Mouse (Mus musculus) neural tube, embryonic 12.5 days (tissue): ENCODE measurements around the gene Adcy5. TPM values are rescaled to one million over a fixed set of nuclear protein-coding genes. Genes with fewer than 3 reads are reported as not detected.

Source experiments
- ATAC-seq: fragments of 200-750 bp; cut with Nextera tagmentation; 2 replicates; pipeline ENCODE4 v1.8.0; 2017; ENCODE audit warnings: low read depth, mild to moderate bottlenecking, moderate TSS enrichment, moderate library complexity; ENCODE audit not compliant: low FRiP score
- H3K27ac ChIP-seq: fragments of 300-500 bp; sonication (generic); 2 replicates; pipeline ENCODE4 v1.5.1; 2016
- H3K27me3 ChIP-seq: fragments of 300-500 bp; sonication (generic); replicated peaks from 2 replicates; pipeline ENCODE4 v1.6.1; 2016; ENCODE audit warnings: mild to moderate bottlenecking
- H3K36me3 ChIP-seq: fragments of 300-500 bp; sonication (generic); 2 replicates; pipeline ENCODE4 v1.6.1; 2016; ENCODE audit warnings: mild to moderate bottlenecking
- H3K4me1 ChIP-seq: fragments of 300-500 bp; sonication (generic); 2 replicates; pipeline ENCODE4 v1.6.1; 2016
- H3K4me2 ChIP-seq: fragments of 300-500 bp; sonication (generic); replicated peaks from 2 replicates; pipeline ENCODE4 v1.6.1; 2016; ENCODE audit warnings: mild to moderate bottlenecking
- H3K4me3 ChIP-seq: fragments of 300-500 bp; sonication (generic); 2 replicates; pipeline ENCODE4 v1.5.1; 2016
- H3K9ac ChIP-seq: fragments of 300-500 bp; sonication (generic); 2 replicates; pipeline ENCODE4 v1.6.1; 2016; ENCODE audit warnings: mild to moderate bottlenecking
- H3K9me3 ChIP-seq: fragments of 300-500 bp; sonication (generic); 2 replicates; pipeline ENCODE4 v1.6.1; 2016; ENCODE audit warnings: mild to moderate bottlenecking
- WGBS: fragments of 180-500 bp; shearing (Covaris S2); methylation state at CpG from one replicate; pipeline ENCODE4 v1.1.7; 2016; 5-methylcytosine and 5-hydroxymethylcytosine counted together
- polyA plus RNA-seq: library from polyadenylated mRNA; unstranded; fragments of >200 nt; fragmentation: Nextera tagmentation; extraction: Ambion mirVana; gene quantifications from 2 replicates; pipeline ENCODE4 v1.2.1, GENCODE M21; 2016

Gene Adcy5
- polyA plus RNA-seq, 1 experiment from 2014 or later, result 3.8 TPM

DNA sequence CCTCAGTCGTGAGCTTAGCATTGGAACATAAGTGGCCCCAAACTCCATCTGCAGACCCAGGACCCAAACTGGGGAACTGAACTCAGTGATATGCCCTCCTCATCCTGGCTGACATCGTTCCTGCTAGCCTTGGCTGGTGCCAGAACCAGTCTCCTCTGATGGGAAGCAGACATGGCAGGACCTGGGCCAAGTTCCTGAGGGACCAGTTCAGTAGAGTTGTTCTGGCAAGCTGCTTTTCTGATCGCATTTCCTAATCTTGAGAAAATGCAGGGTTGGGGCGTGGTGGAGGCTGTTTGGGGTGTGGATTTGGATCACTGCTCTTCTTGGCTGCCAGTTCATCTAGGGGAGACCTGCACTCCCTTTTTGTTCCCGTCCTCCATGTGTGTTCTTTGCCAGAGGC is 143.1 kb downstream of the Adcy5 start:
- H3K4me2 ChIP-seq, result no peak overlapping the region
- no peak for ATAC-seq
- no peaks in the 10 kb centered on the region for H3K9me3 ChIP-seq
- no peaks in the 10 kb centered on the region for H3K4me1 ChIP-seq
- H3K9ac ChIP-seq, result no peak overlapping the region
- 93% methylated on average over 5 of the region's 5 CpGs for WGBS
- H3K27ac ChIP-seq, result no peak overlapping the region
- H3K4me3 ChIP-seq, result no peak overlapping the region
- peaks cover 17% of the 10 kb centered on the region for H3K36me3 ChIP-seq
- H3K27me3 ChIP-seq, result no peaks in the 10 kb centered on the region

DNA sequence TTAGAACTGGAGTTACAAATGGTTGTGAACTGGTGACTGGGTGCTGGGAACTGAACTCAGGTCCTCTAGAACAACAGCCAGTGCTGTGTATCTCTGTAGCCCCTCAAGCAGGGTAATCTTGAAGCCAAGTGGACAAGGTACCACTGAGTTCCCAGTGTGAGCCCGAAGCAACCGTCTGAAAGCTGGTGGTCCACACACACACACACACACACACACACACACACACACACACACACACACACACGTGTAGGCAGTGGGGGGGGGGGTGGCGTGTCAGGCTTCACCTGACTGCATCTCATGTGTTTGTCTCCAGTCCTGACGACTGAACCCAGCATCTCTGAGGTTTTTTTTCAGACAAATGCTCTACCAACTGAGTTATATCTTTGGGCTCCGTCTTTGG is 145.5 kb downstream of the Adcy5 start:
- H3K4me2 ChIP-seq, result no peak overlapping the region
- WGBS, result 96% methylated on average over 6 of the region's 6 CpGs
- H3K36me3 ChIP-seq, result peaks cover 32% of the 10 kb centered on the region

DNA sequence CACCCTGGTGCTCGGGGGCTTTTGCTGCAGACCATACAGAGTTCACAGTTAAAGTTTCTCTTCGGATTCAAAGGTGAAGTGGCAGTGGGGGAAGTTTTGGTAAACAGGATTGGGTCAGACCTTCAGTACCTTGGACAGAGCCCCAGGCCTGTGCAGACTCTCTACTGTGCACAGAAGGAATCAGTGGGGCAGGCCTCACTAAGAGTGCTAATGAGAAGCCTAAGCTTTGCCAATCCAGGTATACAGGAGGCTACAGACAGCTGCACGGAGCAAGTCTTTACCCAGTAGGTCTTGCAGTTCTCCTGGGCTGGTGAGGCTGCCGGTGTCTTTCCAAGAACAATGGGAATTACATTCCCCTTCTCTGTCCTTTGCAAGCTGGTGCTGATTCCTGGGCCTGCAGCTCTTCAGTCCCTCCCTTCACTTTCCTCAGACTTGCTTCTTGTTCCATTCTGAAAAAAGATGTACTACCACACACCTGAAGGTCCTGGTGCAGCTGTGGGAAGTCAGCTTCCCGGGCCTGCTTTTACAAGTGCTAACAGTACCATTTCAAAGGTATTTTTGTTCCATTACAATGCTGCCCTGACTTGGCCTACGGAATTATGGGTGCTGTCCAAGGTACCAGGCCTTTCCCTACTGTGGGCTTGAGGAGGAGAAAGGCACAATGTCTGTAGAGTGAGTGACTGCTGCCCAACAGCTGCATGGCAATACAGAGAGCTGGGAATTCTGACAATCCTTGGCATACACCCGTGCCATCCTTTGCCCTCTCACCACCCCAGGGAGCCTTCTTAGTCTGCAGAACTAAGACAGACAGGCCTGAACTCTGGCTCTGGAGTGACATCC is 148.0 kb downstream of the Adcy5 start:
- H3K27ac ChIP-seq, result no peak overlapping the region
- H3K4me3 ChIP-seq, result no peak overlapping the region
- no peaks in the 10 kb centered on the region for H3K4me1 ChIP-seq
- peaks cover 35% of the 10 kb centered on the region for H3K36me3 ChIP-seq
- no peak overlapping the region for H3K9ac ChIP-seq
- no peaks in the 10 kb centered on the region for H3K9me3 ChIP-seq
- ATAC-seq, result no peak
- H3K27me3 ChIP-seq, result no peaks in the 10 kb centered on the region
- WGBS, result 57% methylated on average over 7 of the region's 7 CpGs
- H3K4me2 ChIP-seq, result no peak overlapping the region

More for the DNA sequence above, 145.5 kb downstream of the Adcy5 start:
- H3K27me3 ChIP-seq, result no peaks in the 10 kb centered on the region
- H3K27ac ChIP-seq, result no peak overlapping the region
- H3K9me3 ChIP-seq, result no peaks in the 10 kb centered on the region
- H3K4me1 ChIP-seq, result no peaks in the 10 kb centered on the region
- no peak overlapping the region for H3K9ac ChIP-seq
- H3K4me3 ChIP-seq, result no peak overlapping the region
- ATAC-seq, result no peak

DNA sequence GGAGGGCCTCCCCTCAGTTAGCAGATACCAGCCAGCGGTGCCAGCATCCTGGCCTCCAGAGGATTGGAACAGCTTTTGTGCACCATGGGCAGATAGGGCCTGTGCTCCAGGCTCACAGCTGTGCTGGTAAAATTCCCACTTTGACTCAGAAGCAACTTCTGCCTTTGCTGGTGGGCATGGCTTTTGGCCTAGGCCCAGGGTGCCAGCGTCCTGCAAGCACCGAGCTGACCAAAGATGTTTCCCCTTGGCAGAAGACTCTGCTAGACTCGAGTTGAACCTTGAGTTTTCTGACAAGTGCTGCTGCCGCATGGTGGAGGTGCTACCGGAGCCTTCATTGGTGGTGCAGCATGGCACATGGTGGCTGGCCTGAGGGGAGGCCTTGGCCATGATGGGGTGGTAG is 149.0 kb downstream of the Adcy5 start:
- Histone ChIP-seq H3K9ac (no peak overlapping the region), H3K27me3 (no peaks in the 10 kb centered on the region), H3K9me3 (no peaks in the 10 kb centered on the region), H3K4me2 (no peak overlapping the region), H3K4me1 (no peaks in the 10 kb centered on the region), H3K4me3 (no peak overlapping the region), H3K36me3 (peaks cover 35% of the 10 kb centered on the region), H3K27ac (no peak overlapping the region)
- WGBS, result 90% methylated on average over 6 of the region's 6 CpGs
- no peak for ATAC-seq

DNA sequence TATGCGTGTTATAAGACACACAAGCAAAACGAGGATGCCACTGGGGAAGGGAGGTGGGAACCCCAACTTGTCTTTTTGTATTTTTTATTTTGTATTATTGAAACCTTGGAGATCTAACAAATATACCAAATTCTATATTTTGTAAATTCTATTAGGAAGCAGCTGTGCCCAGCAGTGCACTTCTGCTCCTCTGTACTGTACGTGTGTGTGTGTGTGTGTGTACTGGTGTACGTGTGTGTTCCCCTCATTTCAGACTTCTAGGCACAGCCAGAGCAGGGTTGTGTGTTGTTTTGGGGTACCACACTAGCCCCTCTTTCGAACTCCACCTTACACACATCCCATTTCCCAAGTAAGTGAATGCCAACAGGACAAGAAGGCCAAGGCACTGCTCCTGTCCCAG is 149.7 kb downstream of the Adcy5 start:
- Histone ChIP-seq H3K36me3 (peaks cover 32% of the 10 kb centered on the region), H3K4me2 (no peak overlapping the region), H3K9ac (no peak overlapping the region), H3K4me3 (no peak overlapping the region), H3K4me1 (no peaks in the 10 kb centered on the region), H3K27me3 (no peaks in the 10 kb centered on the region), H3K9me3 (no peaks in the 10 kb centered on the region), H3K27ac (no peak overlapping the region)
- no peak for ATAC-seq
- WGBS, result 90% methylated on average over 5 of the region's 5 CpGs

DNA sequence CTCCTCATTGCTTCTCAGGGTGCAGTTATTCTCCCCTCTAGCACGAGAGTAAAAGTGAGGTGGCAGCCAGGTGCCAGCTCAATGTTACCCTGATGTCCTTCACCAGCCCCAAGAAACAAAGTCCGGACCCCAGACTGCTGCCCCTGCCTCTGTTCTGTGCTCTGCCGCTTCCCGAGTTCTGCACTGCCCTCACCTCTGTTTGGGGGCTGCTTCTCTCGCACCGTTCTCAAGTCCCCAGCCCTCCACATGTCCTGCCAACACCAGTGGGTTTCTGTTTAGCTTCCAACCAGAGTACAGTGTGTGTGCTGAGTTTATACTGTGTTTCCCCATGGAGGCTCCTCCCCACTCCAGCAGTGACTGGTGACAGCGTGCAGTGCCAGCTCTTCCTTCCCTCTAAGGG is 150.5 kb downstream of the Adcy5 start:
- Histone ChIP-seq H3K4me3 (no peak overlapping the region), H3K27ac (no peak overlapping the region), H3K9me3 (no peaks in the 10 kb centered on the region), H3K4me2 (no peak overlapping the region), H3K27me3 (no peaks in the 10 kb centered on the region), H3K4me1 (no peaks in the 10 kb centered on the region), H3K36me3 (peaks cover 25% of the 10 kb centered on the region), H3K9ac (no peak overlapping the region)
- WGBS, result 89% methylated on average over 7 of the region's 7 CpGs
- no peak for ATAC-seq

DNA sequence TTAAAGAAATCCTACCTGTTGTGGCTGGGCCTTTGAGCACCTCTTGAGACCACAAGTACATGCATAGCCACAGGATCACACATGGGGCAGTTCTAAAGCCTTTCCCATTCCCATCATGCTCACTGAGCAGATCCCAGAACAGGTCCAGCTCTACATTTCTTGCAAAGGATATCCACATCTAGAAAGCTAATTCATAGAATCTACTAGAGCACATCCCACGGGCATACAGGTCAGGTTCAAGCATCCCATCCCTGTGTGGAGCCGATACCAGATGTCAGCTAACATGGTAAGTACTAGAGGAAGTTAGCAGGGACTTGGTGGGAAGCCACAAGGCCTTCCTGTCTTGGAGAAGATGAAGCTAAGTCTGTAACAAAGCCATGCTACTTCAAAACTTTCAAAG is 152.0 kb downstream of the Adcy5 start:
- H3K4me2 ChIP-seq, result no peak overlapping the region
- ATAC-seq, result no peak
- no peak overlapping the region for H3K27ac ChIP-seq
- 86% methylated on average over 2 of the region's 2 CpGs for WGBS
- H3K9me3 ChIP-seq, result no peaks in the 10 kb centered on the region
- H3K27me3 ChIP-seq, result no peaks in the 10 kb centered on the region
- peaks cover 25% of the 10 kb centered on the region for H3K36me3 ChIP-seq
- no peak overlapping the region for H3K4me3 ChIP-seq
- H3K9ac ChIP-seq, result no peak overlapping the region
- H3K4me1 ChIP-seq, result no peaks in the 10 kb centered on the region

DNA sequence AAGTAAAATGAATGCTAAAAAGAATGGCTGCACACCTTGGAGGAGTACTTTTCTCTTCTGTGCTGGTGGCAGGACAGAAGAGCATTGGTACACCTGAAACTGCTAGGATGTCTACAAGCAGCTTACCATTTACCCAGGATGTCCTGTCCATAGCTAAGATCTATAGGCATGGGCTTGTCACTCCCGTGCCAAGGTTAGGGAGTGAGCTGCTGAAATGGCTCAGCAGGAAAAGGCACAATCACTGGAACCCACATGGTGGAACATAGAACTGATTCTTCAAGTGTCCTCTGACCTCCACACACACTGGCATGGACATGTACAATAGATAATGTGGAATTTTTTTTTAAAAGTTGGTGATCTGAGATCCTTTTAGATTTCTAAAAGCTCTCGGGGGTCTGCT is 152.7 kb downstream of the Adcy5 start:
- no peaks in the 10 kb centered on the region for H3K27me3 ChIP-seq
- no peak for ATAC-seq
- 73% methylated on average over 2 of the region's 2 CpGs for WGBS

DNA sequence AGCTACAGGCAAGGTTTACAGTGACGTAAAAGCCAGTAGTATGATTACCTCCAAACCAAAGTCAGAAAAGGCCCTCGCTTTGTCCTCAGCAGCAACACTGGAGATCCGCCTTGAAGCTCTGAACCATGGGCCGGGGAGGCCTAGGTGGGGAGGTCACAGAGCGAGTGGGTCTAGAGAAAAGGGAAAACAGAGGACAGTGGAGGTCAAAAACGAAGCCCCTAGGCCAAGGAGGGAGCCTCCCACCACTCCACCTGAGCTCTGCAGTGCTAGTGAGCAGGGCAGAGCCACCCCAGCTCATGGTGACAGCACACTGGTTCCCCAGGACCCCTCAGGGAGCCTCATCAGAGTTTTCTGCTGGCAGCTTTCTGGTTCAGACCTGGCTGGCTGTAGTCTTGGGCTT is 153.3 kb downstream of the Adcy5 start:
- Histone ChIP-seq H3K27me3 (no peaks in the 10 kb centered on the region), H3K27ac (no peak overlapping the region), H3K4me3 (no peak overlapping the region), H3K36me3 (peaks cover 19% of the 10 kb centered on the region), H3K9me3 (no peaks in the 10 kb centered on the region), H3K4me2 (no peak overlapping the region), H3K4me1 (no peaks in the 10 kb centered on the region), H3K9ac (no peak overlapping the region)
- no peak for ATAC-seq
- 86% methylated on average over 6 of the region's 6 CpGs for WGBS

More for the DNA sequence above, 152.7 kb downstream of the Adcy5 start:
- H3K27ac ChIP-seq, result no peak overlapping the region
- no peaks in the 10 kb centered on the region for H3K9me3 ChIP-seq
- H3K4me3 ChIP-seq, result no peak overlapping the region
- no peak overlapping the region for H3K9ac ChIP-seq
- H3K4me1 ChIP-seq, result no peaks in the 10 kb centered on the region
- H3K4me2 ChIP-seq, result no peak overlapping the region
- H3K36me3 ChIP-seq, result peaks cover 22% of the 10 kb centered on the region

DNA sequence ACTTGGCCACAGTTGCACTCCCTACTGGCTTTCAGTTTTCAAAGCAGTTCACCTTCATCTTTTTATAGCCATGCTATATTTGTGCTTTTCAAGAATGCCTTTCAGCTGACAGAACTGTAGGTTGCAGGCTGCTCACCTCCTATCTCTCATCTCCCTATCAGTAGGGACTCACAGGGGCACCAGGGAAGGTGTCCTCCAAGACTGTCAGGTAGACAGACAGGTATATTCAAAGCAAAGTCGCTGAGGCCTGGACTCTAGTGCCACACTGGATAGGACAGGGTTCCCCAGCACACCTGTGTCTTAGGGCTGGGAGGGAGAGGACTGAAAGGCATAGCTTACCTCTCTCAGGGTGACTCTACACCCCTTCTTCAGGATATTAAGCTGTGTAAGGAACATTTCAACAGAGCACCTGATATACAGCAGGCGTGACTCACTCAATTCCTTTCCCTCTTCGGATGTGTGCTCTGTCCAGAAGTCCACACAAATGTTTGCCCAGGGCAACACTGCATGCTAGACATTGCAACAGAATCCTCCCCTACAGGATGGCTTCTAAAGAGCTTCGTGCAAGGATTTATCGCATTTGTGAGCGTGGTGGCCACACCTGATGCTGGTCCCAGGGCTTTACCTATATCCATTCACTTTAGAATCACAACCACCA is 153.9 kb downstream of the Adcy5 start:
- no peak overlapping the region for H3K4me2 ChIP-seq
- H3K9me3 ChIP-seq, result no peaks in the 10 kb centered on the region
- no peak overlapping the region for H3K4me3 ChIP-seq
- ATAC-seq, result no peak
- WGBS, result 92% methylated on average over 6 of the region's 6 CpGs
- no peaks in the 10 kb centered on the region for H3K27me3 ChIP-seq
- H3K36me3 ChIP-seq, result peaks cover 14% of the 10 kb centered on the region
- H3K9ac ChIP-seq, result no peak overlapping the region
- no peak overlapping the region for H3K27ac ChIP-seq
- no peaks in the 10 kb centered on the region for H3K4me1 ChIP-seq

DNA sequence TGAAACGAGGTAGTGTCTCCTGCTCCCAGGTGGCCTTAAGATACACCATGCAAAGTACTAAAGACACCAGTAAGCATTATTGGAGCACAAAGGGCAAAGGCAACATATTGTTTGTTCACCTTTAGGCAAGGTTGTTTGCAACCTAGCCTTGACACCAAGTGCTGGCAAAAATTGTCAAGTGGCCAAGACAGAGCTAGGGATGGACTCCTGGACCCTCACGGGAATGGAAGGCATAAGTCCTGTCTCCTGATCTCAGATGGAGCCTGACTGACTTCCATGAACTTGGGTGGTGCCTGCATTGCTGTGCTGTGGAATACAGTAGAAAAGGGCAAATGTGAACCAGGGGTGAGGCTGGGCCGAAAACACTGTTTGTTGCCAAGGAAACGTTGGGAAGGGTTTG is 155.0 kb downstream of the Adcy5 start:
- H3K27ac ChIP-seq, result no peak overlapping the region
- WGBS, result 83% methylated on average over 4 of the region's 4 CpGs
- H3K27me3 ChIP-seq, result no peaks in the 10 kb centered on the region
- no peak overlapping the region for H3K4me2 ChIP-seq
- no peak for ATAC-seq
- peaks cover 9% of the 10 kb centered on the region; the same call in 1 of the 2 replicates for H3K36me3 ChIP-seq
- H3K4me3 ChIP-seq, result no peak overlapping the region
- no peaks in the 10 kb centered on the region for H3K4me1 ChIP-seq
- no peaks in the 10 kb centered on the region for H3K9me3 ChIP-seq
- H3K9ac ChIP-seq, result no peak overlapping the region

DNA sequence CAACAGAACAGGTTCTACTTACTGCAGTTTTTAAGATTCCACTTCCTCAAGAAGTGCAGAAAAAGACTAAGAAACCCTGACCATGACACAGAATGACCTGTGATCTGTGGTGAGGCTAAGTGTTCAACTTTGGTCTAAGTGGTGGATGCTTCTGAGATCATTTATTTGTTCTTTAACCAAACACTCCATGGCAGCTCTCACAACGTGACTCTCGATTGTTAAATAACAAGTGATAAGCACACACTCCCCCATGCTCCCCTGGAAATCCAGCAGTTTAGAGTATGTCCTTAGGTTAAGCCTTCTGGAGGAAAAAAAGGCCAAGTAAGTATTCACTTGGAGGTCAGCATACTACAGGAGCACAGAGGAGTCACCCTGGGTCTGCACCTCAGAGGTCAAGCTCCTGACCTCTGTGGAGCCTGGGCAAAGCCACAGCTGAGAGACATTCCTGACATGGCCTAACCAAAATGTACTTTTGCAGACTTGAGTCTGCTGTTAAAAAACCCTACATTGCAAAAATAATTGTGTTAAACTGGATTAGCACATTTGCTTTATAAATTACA is 156.0 kb downstream of the Adcy5 start:
- Histone ChIP-seq H3K4me3 (no peak overlapping the region), H3K4me2 (no peak overlapping the region), H3K27ac (no peak overlapping the region), H3K4me1 (no peaks in the 10 kb centered on the region), H3K27me3 (no peaks in the 10 kb centered on the region), H3K9me3 (no peaks in the 10 kb centered on the region), H3K36me3 (peaks cover 4% of the 10 kb centered on the region; the same call in 1 of the 2 replicates), H3K9ac (no peak overlapping the region)
- no peak for ATAC-seq
- WGBS, result 75% methylated on average over 2 of the region's 2 CpGs
